In genomic region chr13:51437105-51438085, GRCm38 (mm10) we compare ENCODE assay signal across 17 mouse cellular contexts. TPM values are rescaled to one million over a fixed set of nuclear protein-coding genes. Genes with fewer than 3 reads are reported as not detected.
DNase-seq lines count a peak whose midpoint lies in the region; ATAC-seq and TF ChIP-seq lines count a peak whose summit lies in the region.
"Had no signal": no experiment of that assay in that cellular context is flagged by ENCODE, and none has a peak within 500 bp of the region (broad histone marks: within the 10 kb centered on the region; RNA-seq: fewer than 3 reads in every experiment).

No protein-coding gene starts in this region.

- no peak overlapping the region for H3K9ac ChIP-seq in neural tube, embryonic 13.5 days
- no peak overlapping the region for H3K9ac ChIP-seq in forebrain, embryonic 15.5 days (replicated peaks)
- no peak overlapping the region for H3K9ac ChIP-seq in hindbrain, postnatal 0 days (replicated peaks; ENCODE audit: low read length)
- H3K9ac ChIP-seq: embryonic facial prominence, embryonic 12.5 days; liver, postnatal 0 days had no signal

- 55% methylated on average over 14 of the region's 14 CpGs for whole genome bisulfite sequencing in neural tube, embryonic 13.5 days
- 29% methylated on average over 14 of the region's 14 CpGs for WGBS in forebrain, embryonic 15.5 days
- 46% methylated on average over 14 of the region's 14 CpGs for WGBS in hindbrain, postnatal 0 days

- no peaks in the 10 kb centered on the region for H3K36me3 ChIP-seq in neural tube, embryonic 13.5 days
- H3K36me3 ChIP-seq in forebrain, embryonic 15.5 days = no peaks in the 10 kb centered on the region
- H3K36me3 ChIP-seq in hindbrain, postnatal 0 days (ENCODE audit: insufficient read depth, low read length) = peaks cover 3% of the 10 kb centered on the region; the same call in 1 of the 2 replicates
- H3K36me3 ChIP-seq: embryonic facial prominence, embryonic 12.5 days; limb, embryonic 10.5 days had no signal

- H3K4me1 ChIP-seq in neural tube, embryonic 13.5 days (replicated peaks) = peaks cover 5% of the 10 kb centered on the region
- H3K4me1 ChIP-seq in forebrain, embryonic 15.5 days = peaks cover 11% of the 10 kb centered on the region
- no peaks in the 10 kb centered on the region for H3K4me1 ChIP-seq in hindbrain, postnatal 0 days (ENCODE audit: insufficient read depth, low read length)
- H3K4me1 ChIP-seq: embryonic facial prominence, embryonic 12.5 days had no signal

- no peak for DNase-seq in neural tube, embryonic 10.5 days (ENCODE audit: extremely low spot score, low spot score)
- no peak for DNase-seq in hindbrain, postnatal 0 days (ENCODE audit: low spot score)
- no peak for DNase-seq in left cerebral cortex, postnatal 14 days (ENCODE audit: low spot score in 2 of 2)
- DNase-seq in ovary, postnatal 14 days (ENCODE audit: low spot score) = no peak
- DNase-seq in spleen, postnatal 36 days (ENCODE audit: low spot score in 2 of 2) = no peak
- DNase-seq: adrenal gland, adult 8-10 months; cerebellum, adult 9-11 months; kidney, adult 18-20 months; kidney, postnatal 10 days; liver, postnatal 0 days; lung, postnatal 10 days; thymus, postnatal 25 days had no signal

- no peak overlapping the region; the same call in 1 of the 2 replicates for H3K27ac ChIP-seq in neural tube, embryonic 13.5 days (replicated peaks)
- H3K27ac ChIP-seq in forebrain, embryonic 15.5 days (replicated peaks) = peak overlapping the region; percentile 52
- H3K27ac ChIP-seq in hindbrain, postnatal 0 days = no peak overlapping the region
- H3K27ac ChIP-seq: embryonic facial prominence, embryonic 12.5 days; layer of hippocampus, adult 2 months; limb, embryonic 10.5 days had no signal

- H3K9me3 ChIP-seq in neural tube, embryonic 13.5 days = no peaks in the 10 kb centered on the region
- H3K9me3 ChIP-seq in forebrain, embryonic 15.5 days = no peaks in the 10 kb centered on the region
- no peaks in the 10 kb centered on the region for H3K9me3 ChIP-seq in hindbrain, postnatal 0 days (ENCODE audit: low read length)
- H3K9me3 ChIP-seq: embryonic facial prominence, embryonic 12.5 days; limb, embryonic 10.5 days had no signal

- H3K4me3 ChIP-seq in neural tube, embryonic 13.5 days = no peak overlapping the region
- H3K4me3 ChIP-seq in forebrain, embryonic 15.5 days = no peak overlapping the region
- H3K4me3 ChIP-seq in hindbrain, postnatal 0 days (ENCODE audit: low read length) = no peak overlapping the region
- H3K4me3 ChIP-seq: embryonic facial prominence, embryonic 12.5 days; layer of hippocampus, adult 2 months; limb, embryonic 10.5 days had no signal

- H3K27me3 ChIP-seq in neural tube, embryonic 13.5 days = no peaks in the 10 kb centered on the region
- H3K27me3 ChIP-seq in forebrain, embryonic 15.5 days = no peaks in the 10 kb centered on the region
- no peaks in the 10 kb centered on the region for H3K27me3 ChIP-seq in hindbrain, postnatal 0 days (ENCODE audit: insufficient read depth, low read length)
- H3K27me3 ChIP-seq: embryonic facial prominence, embryonic 12.5 days had no signal

- H3K4me2 ChIP-seq in neural tube, embryonic 13.5 days = no peak overlapping the region
- no peak overlapping the region; the same call in 1 of the 2 replicates for H3K4me2 ChIP-seq in forebrain, embryonic 15.5 days (replicated peaks)
- no peak overlapping the region for H3K4me2 ChIP-seq in hindbrain, postnatal 0 days (ENCODE audit: low read depth, low read length)
- H3K4me2 ChIP-seq: embryonic facial prominence, embryonic 12.5 days had no signal

- intact Hi-C loops in left cerebral cortex, postnatal 14 days (cut with DNase I) = loop anchor here (5.0 kb wide), 1 partner anchor 130 kb away; the partner anchor contains the start of gene Shc3

- no peak for TF ChIP-seq CTCF in hindbrain, postnatal 0 days (IDR thresholded peaks at IDR 0.05; ENCODE audit: low read depth)

- ATAC-seq in neural tube, embryonic 13.5 days (ENCODE audit: low read depth) = peak; percentile 43; the same call in 1 of the 2 replicates
- peak; percentile 46; the same call in 1 of the 2 replicates for ATAC-seq in forebrain, embryonic 15.5 days (replicated peaks)
- ATAC-seq in hindbrain, postnatal 0 days = peak; percentile 38; the same call in 1 of the 2 replicates
- ATAC-seq: liver, postnatal 0 days had no signal

RNA-seq across cellular contexts. Expression of gene S1pr3, which starts 29.0 kb away (rescaled TPM):
- polyA plus RNA-seq in neural tube, embryonic 13.5 days (2015; fragmentation: Nextera tagmentation; extraction: Ambion mirVana) = 12.0 and 15.3 TPM in 2 replicates
- 10.3 and 12.8 TPM in 2 replicates for polyA plus RNA-seq in forebrain, embryonic 15.5 days (2015; fragmentation: Nextera tagmentation; extraction: Ambion mirVana)
- total RNA-seq in hindbrain, postnatal 0 days (2014; rRNA removed) = 8.6 and 8.9 TPM in 2 replicates
- polyA plus RNA-seq in hindbrain, postnatal 0 days (2015; fragmentation: Nextera tagmentation; extraction: Ambion mirVana) = 8.5 and 9.4 TPM in 2 replicates
- 1 to 10 TPM; 8.5 to 8.6 TPM for total RNA-seq in left cerebral cortex, postnatal 14 days (2021)
